Mouse (Mus musculus): ENCODE measurements around the gene Kif3c. TPM values are rescaled to one million over a fixed set of nuclear protein-coding genes. Genes with fewer than 3 reads are reported as not detected.

The Kif3c gene
- polyA plus RNA-seq, 1 experiment from 2014 or later: 66.3 TPM

Other genes starting within 250 kb of the Kif3c start
- gene Rab10, start 55.2 kb upstream of the Kif3c start, polyA plus RNA-seq (2016; fragmentation: Nextera tagmentation; extraction: Ambion mirVana): 159 and 182 TPM in 2 replicates
- 16.0 and 16.8 TPM in 2 replicates for gene Asxl2, start 61.7 kb downstream of the Kif3c start, polyA plus RNA-seq (2016; fragmentation: Nextera tagmentation; extraction: Ambion mirVana)
- 45.0 and 46.1 TPM in 2 replicates for gene Dtnb, start 207.2 kb downstream of the Kif3c start, polyA plus RNA-seq (2016; fragmentation: Nextera tagmentation; extraction: Ambion mirVana)